Mouse (Mus musculus) CH12.LX (cell line): Measurements from ENCODE around the gene Mipep.

ENCODE experiments used
- CTCF ChIP-seq, 2 experiments: IDR thresholded peaks in 1 of 2; conservative IDR thresholded peaks in 1 of 2; 2 replicates each; pipeline ENCODE4 v1.5.1; 2011 to 2012; ENCODE audit warnings: low read depth in 2 of 2, low read length in 2 of 2, improper control_type of control experiment in 1 of 2, inconsistent platforms in 1 of 2, mild to moderate bottlenecking in 1 of 2, moderate library complexity in 1 of 2
- E2F4 ChIP-seq: IDR thresholded peaks from 2 replicates; pipeline ENCODE4 v1.6.1; 2011; ENCODE audit warnings: low read depth, low read length, improper control_type of control experiment; ENCODE audit not compliant: insufficient replicate concordance
- ETS1 ChIP-seq: conservative IDR thresholded peaks from 2 replicates; pipeline ENCODE4 v1.6.1; 2012; ENCODE audit warnings: low read depth, mild to moderate bottlenecking, inconsistent platforms, low read length, improper control_type of control experiment, moderate library complexity
- HCFC1 ChIP-seq: IDR thresholded peaks from 2 replicates; pipeline ENCODE4 v1.6.1; 2012; ENCODE audit warnings: low read depth, mild to moderate bottlenecking, inconsistent platforms, low read length, improper control_type of control experiment
- PAX5 ChIP-seq: IDR thresholded peaks from 2 replicates; pipeline ENCODE4 v1.6.1; 2012; ENCODE audit warnings: low read length, inconsistent platforms, mixed read lengths
- POLR2A ChIP-seq: IDR thresholded peaks from 2 replicates; pipeline ENCODE4 v1.6.1; 2011; ENCODE audit warnings: low read depth, mild to moderate bottlenecking, improper control_type of control experiment, low read length
- POLR2AphosphoS2 ChIP-seq: IDR thresholded peaks from 2 replicates; pipeline ENCODE4 v1.6.1; 2011; ENCODE audit warnings: low read depth, low read length, improper control_type of control experiment
- SMC3 ChIP-seq: IDR thresholded peaks from 2 replicates; pipeline ENCODE4 v1.6.1; 2011; ENCODE audit warnings: low read depth, low read length, improper control_type of control experiment
- USF2 ChIP-seq: conservative IDR thresholded peaks from 2 replicates; pipeline ENCODE4 v1.6.1; 2011; ENCODE audit warnings: low read depth, low read length, improper control_type of control experiment

- TF ChIP-seq E2F4 (no peak), HCFC1 (no peak), SMC3 (no peak), PAX5 (no peak), POLR2A (no peak), ETS1 (no peak), POLR2AphosphoS2 (no peak), CTCF (conservative IDR thresholded peaks at IDR 0.05 in 1 of 2, IDR thresholded peaks at IDR 0.05 in 1 of 2; ENCODE audit: low read depth in 2 of 2, low read length in 2 of 2) (no peak), USF2 (no peak)
These were observed 25.5 kb downstream of the Mipep start for GRCm38 (mm10) chr14:60809881-60810280.
